Comparison of ENCODE assay signal across 10 mouse cellular contexts in genomic region chr19:7607690-7608201, GRCm38 (mm10). TPM values are rescaled to one million over a fixed set of nuclear protein-coding genes. Genes with fewer than 3 reads are reported as not detected.
DNase-seq lines count a peak whose midpoint lies in the region; ATAC-seq and TF ChIP-seq lines count a peak whose summit lies in the region.
"Had no signal": no experiment of that assay in that cellular context is flagged by ENCODE, and none has a peak within 500 bp of the region (broad histone marks: within the 10 kb centered on the region; RNA-seq: fewer than 3 reads in every experiment).

No protein-coding gene starts in this region.

- H3K9ac ChIP-seq in liver, embryonic 11.5 days (ENCODE audit: low read depth, low read length): no peak overlapping the region
- no peak overlapping the region for H3K9ac ChIP-seq in embryonic facial prominence, embryonic 14.5 days (ENCODE audit: low read depth, low read length)
- H3K9ac ChIP-seq in intestine, postnatal 0 days (ENCODE audit: low read depth, low read length): no peak overlapping the region
- H3K9ac ChIP-seq: liver, postnatal 0 days had no signal

- DNase-seq in liver, embryonic 11.5 days (ENCODE audit: low spot score): peak; percentile 18
- DNase-seq in liver: no peak
- DNase-seq in embryonic facial prominence, embryonic 14.5 days (ENCODE audit: low spot score): peak; percentile 72
- no peak for DNase-seq in right cerebral cortex, adult 2 months (ENCODE audit: low spot score in 2 of 2)
- DNase-seq in left cerebral cortex, adult 18-20 months (ENCODE audit: low spot score in 2 of 2): no peak

- peaks cover 12% of the 10 kb centered on the region for H3K4me1 ChIP-seq in liver, embryonic 11.5 days (replicated peaks; ENCODE audit: control insufficient read depth, insufficient read depth, low read length)
- peaks cover 12% of the 10 kb centered on the region for H3K4me1 ChIP-seq in embryonic facial prominence, embryonic 14.5 days (ENCODE audit: control insufficient read depth, insufficient read depth, low read length)
- H3K4me1 ChIP-seq in intestine, postnatal 0 days (replicated peaks; ENCODE audit: control insufficient read depth, insufficient read depth, low read length): peaks cover 9% of the 10 kb centered on the region; the same call in 1 of the 2 replicates

- no peak overlapping the region for H3K4me2 ChIP-seq in liver, embryonic 11.5 days
- no peak overlapping the region for H3K4me2 ChIP-seq in embryonic facial prominence, embryonic 14.5 days (ENCODE audit: low read depth, low read length)
- H3K4me2 ChIP-seq in intestine, postnatal 0 days (replicated peaks; ENCODE audit: low read depth): peak overlapping the region; percentile 76
- H3K4me2 ChIP-seq in myocyte (ENCODE audit: low read depth): peak overlapping the region; percentile 61

- H3K36me3 ChIP-seq in liver, embryonic 11.5 days (ENCODE audit: control insufficient read depth, insufficient read depth, low read length): no peaks in the 10 kb centered on the region
- no peaks in the 10 kb centered on the region for H3K36me3 ChIP-seq in embryonic facial prominence, embryonic 14.5 days (ENCODE audit: control insufficient read depth, insufficient read depth, low read length)
- H3K36me3 ChIP-seq in intestine, postnatal 0 days (ENCODE audit: control insufficient read depth, insufficient read depth): no peaks in the 10 kb centered on the region; the same call in 1 of the 2 replicates
- H3K36me3 ChIP-seq in myocyte (ENCODE audit: control insufficient read depth, insufficient read depth): no peaks in the 10 kb centered on the region

- H3K9me3 ChIP-seq in liver, embryonic 11.5 days (ENCODE audit: control insufficient read depth, low read length): no peaks in the 10 kb centered on the region
- no peaks in the 10 kb centered on the region for H3K9me3 ChIP-seq in embryonic facial prominence, embryonic 14.5 days (ENCODE audit: control insufficient read depth, low read length)
- no peaks in the 10 kb centered on the region for H3K9me3 ChIP-seq in intestine, postnatal 0 days (ENCODE audit: control insufficient read depth)

- no peak overlapping the region for H3K27ac ChIP-seq in liver, embryonic 11.5 days (ENCODE audit: low read depth, low read length)
- H3K27ac ChIP-seq in embryonic facial prominence, embryonic 14.5 days (replicated peaks; ENCODE audit: low read depth, low read length): peak overlapping the region; percentile 28; the same call in 1 of the 2 replicates
- H3K27ac ChIP-seq in intestine, postnatal 0 days (ENCODE audit: low read depth, low read length): peak overlapping the region; percentile 60; the same call in 1 of the 2 replicates

- TF ChIP-seq POLR2A in myocyte (IDR thresholded peaks at IDR 0.05; ENCODE audit: insufficient read length, low read depth): no peak

- 70% methylated on average over 7 of the region's 7 CpGs for WGBS in liver, embryonic 11.5 days
- WGBS in embryonic facial prominence, embryonic 14.5 days: 69% methylated on average over 7 of the region's 7 CpGs
- 39% methylated on average over 7 of the region's 7 CpGs for WGBS in intestine, postnatal 0 days

- H3K27me3 ChIP-seq in liver, embryonic 11.5 days (replicated peaks; ENCODE audit: control insufficient read depth, insufficient read depth, low read length): peaks cover 22% of the 10 kb centered on the region
- H3K27me3 ChIP-seq in embryonic facial prominence, embryonic 14.5 days (replicated peaks; ENCODE audit: control insufficient read depth, insufficient read depth, low read length): no peaks in the 10 kb centered on the region
- H3K27me3 ChIP-seq in intestine, postnatal 0 days (replicated peaks; ENCODE audit: control insufficient read depth, insufficient read depth, low read length): no peaks in the 10 kb centered on the region
- H3K27me3 ChIP-seq in myocyte (ENCODE audit: control insufficient read depth, insufficient read depth, insufficient read length): peaks cover 9% of the 10 kb centered on the region

- no peak for TF ChIP-seq CTCF in intestine, postnatal 0 days (IDR thresholded peaks at IDR 0.05; ENCODE audit: low read depth)

- ATAC-seq in liver, embryonic 11.5 days (replicated peaks; ENCODE audit: low FRiP score): no peak
- ATAC-seq in embryonic facial prominence, embryonic 14.5 days (ENCODE audit: low read depth): peak; percentile 51; the same call in 1 of the 2 replicates
- peak; percentile 62 for ATAC-seq in intestine, postnatal 0 days
- ATAC-seq: liver, postnatal 0 days had no signal

- no peaks in the 10 kb centered on the region for H3K79me2 ChIP-seq in myocyte (ENCODE audit: control insufficient read depth, insufficient read depth)

- no peak overlapping the region for H3ac ChIP-seq in myocyte (ENCODE audit: control insufficient read depth, insufficient read length)

- no peak overlapping the region for H3K4me3 ChIP-seq in liver, embryonic 11.5 days (ENCODE audit: low read depth, low read length)
- no peak overlapping the region for H3K4me3 ChIP-seq in embryonic facial prominence, embryonic 14.5 days (ENCODE audit: low read depth, low read length)
- H3K4me3 ChIP-seq in intestine, postnatal 0 days (ENCODE audit: low read depth, low read length): no peak overlapping the region
- no peak overlapping the region for H3K4me3 ChIP-seq in myocyte

TF ChIP-seq in myocyte, 11 proteins besides CTCF, POLR2A, EP300 and RAD21:
- TF ChIP-seq TCF12 (IDR thresholded peaks at IDR 0.05; ENCODE audit: insufficient read depth, poor library complexity, severe bottlenecking): peak; percentile 68
- TF ChIP-seq REST (IDR thresholded peaks at IDR 0.05; ENCODE audit: insufficient read depth, insufficient read length): no peak
- TF ChIP-seq E2F4 (IDR thresholded peaks at IDR 0.05; ENCODE audit: insufficient read depth): no peak
- peak; percentile 21 for TF ChIP-seq TCF3 (IDR thresholded peaks at IDR 0.05; ENCODE audit: insufficient read length, low read depth)
- peak in 2 of 3 experiments; percentile 44 to 84 for TF ChIP-seq MYOD1 (IDR thresholded peaks at IDR 0.05; ENCODE audit: control insufficient read depth in 1 of 3, insufficient read length in 2 of 3, low read depth in 2 of 3)
- no peak for TF ChIP-seq CEBPB (IDR thresholded peaks at IDR 0.05; ENCODE audit: insufficient read depth, poor library complexity, severe bottlenecking)
- no peak for TF ChIP-seq SRF (IDR thresholded peaks at IDR 0.05; ENCODE audit: control insufficient read depth, insufficient read length, low read depth)
- no peak for TF ChIP-seq USF1 (IDR thresholded peaks at IDR 0.05; ENCODE audit: low read depth)
- TF ChIP-seq MYOG (IDR thresholded peaks at IDR 0.05; ENCODE audit: control insufficient read depth in 1 of 3, insufficient read depth in 1 of 3, insufficient read length in 2 of 3, low read depth in 2 of 3): peak in 2 of 3 experiments; percentile 29 to 83

RNA-seq across cellular contexts. Expression of gene Lgals12, which starts 0.8 kb away (rescaled TPM):
- not detected in 2 replicates for polyA plus RNA-seq in liver, embryonic 11.5 days (2014; fragmentation: Nextera tagmentation; extraction: Ambion mirVana)
- 1.0 and 2.1 TPM in 2 replicates for polyA plus RNA-seq in embryonic facial prominence, embryonic 14.5 days (2014; fragmentation: Nextera tagmentation; extraction: Ambion mirVana)
- polyA plus RNA-seq in intestine, postnatal 0 days (2015; fragmentation: Nextera tagmentation; extraction: Ambion mirVana): 0.25 and 0.38 TPM in 2 replicates
- 0.31 TPM for polyA plus RNA-seq in myocyte (2012; fragmentation: generic; extraction: Trizol)
- under 1 TPM; 0.77 to 0.91 TPM for total RNA-seq in left cerebral cortex, adult 18-20 months (2021)
- polyA plus RNA-seq: liver, postnatal 0 days had no signal

RNA-seq across cellular contexts. Expression of gene Hrasls5, which starts 4.6 kb away (rescaled TPM):
- not detected in 2 replicates for polyA plus RNA-seq in liver, embryonic 11.5 days (2014; fragmentation: Nextera tagmentation; extraction: Ambion mirVana)
- 0.38 TPM in 1 of 2 replicates, not detected in the other for polyA plus RNA-seq in embryonic facial prominence, embryonic 14.5 days (2014; fragmentation: Nextera tagmentation; extraction: Ambion mirVana)
- polyA plus RNA-seq in intestine, postnatal 0 days (2015; fragmentation: Nextera tagmentation; extraction: Ambion mirVana): not detected in 2 replicates
- 0.05 TPM for polyA plus RNA-seq in myocyte (2012; fragmentation: generic; extraction: Trizol)
- total RNA-seq in left cerebral cortex, adult 18-20 months (2021): not detected
- total RNA-seq: heart, adult 18-20 months; layer of hippocampus, postnatal 25 days had no signal
- polyA plus RNA-seq: liver, postnatal 0 days had no signal

RNA-seq across cellular contexts. Expression of gene Pla2g16, which starts 50.5 kb away (rescaled TPM):
- 16.0 TPM in 2 replicates for polyA plus RNA-seq in liver, embryonic 11.5 days (2014; fragmentation: Nextera tagmentation; extraction: Ambion mirVana)
- polyA plus RNA-seq in embryonic facial prominence, embryonic 14.5 days (2014; fragmentation: Nextera tagmentation; extraction: Ambion mirVana): 15.9 and 18.1 TPM in 2 replicates
- polyA plus RNA-seq in intestine, postnatal 0 days (2015; fragmentation: Nextera tagmentation; extraction: Ambion mirVana): 5.5 and 6.4 TPM in 2 replicates
- polyA plus RNA-seq in myocyte (2012; fragmentation: generic; extraction: Trizol): 64.5 TPM
- total RNA-seq in left cerebral cortex, adult 18-20 months (2021): 10 to 100 TPM; 33.2 to 40.7 TPM

Comparison
In these comparisons a context has a peak if more than half of its experiments do, and no peak if none do; other contexts are left out.
1. DNase-seq: peak in liver, embryonic 11.5 days (single experiment) and embryonic facial prominence, embryonic 14.5 days (single experiment); none in liver (single experiment), right cerebral cortex, adult 2 months (0 of 2) and left cerebral cortex, adult 18-20 months (0 of 2).
2. H3K4me2 ChIP-seq: peak in intestine, postnatal 0 days (single experiment) and myocyte (single experiment); none in liver, embryonic 11.5 days (single experiment) and embryonic facial prominence, embryonic 14.5 days (single experiment).